Mouse (Mus musculus) T-cell, adult 66 days (primary cell): ENCODE data around the gene Serpinb1b. TPM values are rescaled to one million over a fixed set of nuclear protein-coding genes. Genes with fewer than 3 reads are reported as not detected.

ENCODE experiments used
- total RNA-seq, 2 experiments: library from RNA; stranded (reverse); gene quantifications; 3 replicates in 1 of 2; 4 replicates in 1 of 2; pipeline ENCODE4 v1.2.4; 2023

Gene Serpinb1b
- total RNA-seq, result not detected

GRCm38 (mm10) chr13:33078056-33078705 is at the start of gene Serpinb1b:
TSS of gene Serpinb1b (plus strand) at chr13:33078575.

Other genes with a start within 250 kb of the Serpinb1b start
- 1 to 10 TPM; 2.3 to 4.7 TPM for gene Serpinb1a, start 227.4 kb upstream of the Serpinb1b start, total RNA-seq
- not detected for gene Serpinb1c, start 180.4 kb upstream of the Serpinb1b start, total RNA-seq
- gene Serpinb6b, start 113.4 kb upstream of the Serpinb1b start, total RNA-seq, result 10 to 100 TPM; 11.0 to 14.7 TPM
- 10 to 100 TPM in 1 of 2 experiments, 1 to 10 TPM in 1; 8.4 to 11.2 TPM for gene Serpinb9, start 75.3 kb upstream of the Serpinb1b start, total RNA-seq
- gene Serpinb9b, start 51.2 kb upstream of the Serpinb1b start, total RNA-seq, result under 1 TPM in 1 of 2 experiments, not detected in 1; 0.84 TPM
- not detected for gene Serpinb9c, start 81.2 kb downstream of the Serpinb1b start, total RNA-seq
- not detected for gene Serpinb9d, start 114.4 kb downstream of the Serpinb1b start, total RNA-seq
- gene Serpinb9e, start 171.0 kb downstream of the Serpinb1b start, total RNA-seq, result not detected
- not detected for gene Serpinb9f, start 245.5 kb downstream of the Serpinb1b start, total RNA-seq